Mouse (Mus musculus): ENCODE measurements around the gene Apol7a. TPM values are rescaled to one million over a fixed set of nuclear protein-coding genes. Genes with fewer than 3 reads are reported as not detected.
"Not testable (repeated sequence)": the region's sequence is repeated elsewhere in the genome, so short reads cannot be mapped to it uniquely, and the experiment has no call there.

Apol7a gene
- polyA plus RNA-seq (2014; fragmentation: Nextera tagmentation; extraction: Ambion mirVana): not detected in 2 replicates

GRCm38 (mm10) chr15:77399027-77399426 lies at the start of gene Apol7a:
Apol7a (minus strand) TSS chr15:77399110.
- 54% methylated on average over 9 of the region's 9 CpGs for WGBS
- not testable (repeated sequence) for H3K9me3 ChIP-seq (ENCODE audit: control insufficient read depth, low read length)
- DNase-seq: peak; percentile 9

DNA sequence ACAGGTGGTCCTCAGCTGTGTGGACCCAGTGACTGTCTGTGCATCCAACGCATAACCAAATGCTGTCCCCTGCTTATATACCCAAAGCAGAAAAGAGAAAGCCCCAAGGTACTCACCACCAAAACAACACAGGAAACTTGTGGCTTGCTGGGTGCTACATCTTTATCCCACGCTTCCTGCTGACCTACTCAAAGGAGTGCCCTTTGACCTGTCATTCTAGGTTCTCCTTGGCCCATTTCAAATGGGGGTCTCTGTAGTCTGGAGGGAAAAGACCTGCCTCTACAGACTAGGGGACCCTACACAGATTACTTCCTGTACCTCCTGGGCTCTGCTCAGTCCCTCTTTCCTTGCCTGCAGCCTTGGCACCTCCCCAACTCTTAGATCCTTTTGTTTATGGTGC lies 48.5 kb upstream of the Apol7a start, which contains the start of gene Apol7b:
Apol7b (minus strand) TSS at position 101 of the 400 bp plus-strand sequence.
- not testable (repeated sequence) for H3K4me1 ChIP-seq (ENCODE audit: control insufficient read depth, insufficient read depth, low read length); H3K9me3 ChIP-seq (ENCODE audit: control insufficient read depth, low read length); H3K9ac ChIP-seq (replicated peaks; ENCODE audit: low read length); H3K36me3 ChIP-seq (ENCODE audit: control insufficient read depth, insufficient read depth, low read length); H3K27ac ChIP-seq (replicated peaks; ENCODE audit: low read depth, low read length); H3K4me2 ChIP-seq (ENCODE audit: low read length); H3K4me3 ChIP-seq (replicated peaks; ENCODE audit: low read depth, low read length); H3K27me3 ChIP-seq (ENCODE audit: control insufficient read depth, insufficient read depth, low read length); DNase-seq; ATAC-seq (ENCODE audit: low FRiP score, low TSS enrichment)
- WGBS: 91% methylated on average over 2 of the region's 2 CpGs

More at GRCm38 (mm10) chr15:77399027-77399426, at the start of gene Apol7a:
- not testable (repeated sequence) for H3K4me3 ChIP-seq (replicated peaks; ENCODE audit: low read depth, low read length); H3K9ac ChIP-seq (replicated peaks; ENCODE audit: low read length); H3K4me1 ChIP-seq (ENCODE audit: control insufficient read depth, insufficient read depth, low read length); H3K36me3 ChIP-seq (ENCODE audit: control insufficient read depth, insufficient read depth, low read length); H3K27ac ChIP-seq (replicated peaks; ENCODE audit: low read depth, low read length); ATAC-seq (ENCODE audit: low FRiP score, low TSS enrichment); H3K4me2 ChIP-seq (ENCODE audit: low read length); H3K27me3 ChIP-seq (ENCODE audit: control insufficient read depth, insufficient read depth, low read length)

- H3K27ac ChIP-seq (replicated peaks; ENCODE audit: low read depth, low read length); H3K36me3 ChIP-seq (ENCODE audit: control insufficient read depth, insufficient read depth, low read length); H3K4me1 ChIP-seq (ENCODE audit: control insufficient read depth, insufficient read depth, low read length); ATAC-seq (ENCODE audit: low FRiP score, low TSS enrichment); H3K4me3 ChIP-seq (replicated peaks; ENCODE audit: low read depth, low read length); DNase-seq; H3K9ac ChIP-seq (replicated peaks; ENCODE audit: low read length); H3K4me2 ChIP-seq (ENCODE audit: low read length); H3K27me3 ChIP-seq (ENCODE audit: control insufficient read depth, insufficient read depth, low read length); H3K9me3 ChIP-seq (ENCODE audit: control insufficient read depth, low read length): not testable (repeated sequence)
- WGBS: 100% methylated on average over 1 of the region's 1 CpGs
These were observed 46.8 kb upstream of the Apol7a start for GRCm38 (mm10) chr15:77445668-77446067.

GRCm38 (mm10) chr15:77444746-77445145 lies 45.8 kb upstream of the Apol7a start:
- H3K4me3 ChIP-seq (replicated peaks; ENCODE audit: low read depth, low read length); ATAC-seq (ENCODE audit: low FRiP score, low TSS enrichment); H3K27me3 ChIP-seq (ENCODE audit: control insufficient read depth, insufficient read depth, low read length); H3K36me3 ChIP-seq (ENCODE audit: control insufficient read depth, insufficient read depth, low read length); H3K9me3 ChIP-seq (ENCODE audit: control insufficient read depth, low read length); H3K4me1 ChIP-seq (ENCODE audit: control insufficient read depth, insufficient read depth, low read length); H3K9ac ChIP-seq (replicated peaks; ENCODE audit: low read length); H3K4me2 ChIP-seq (ENCODE audit: low read length); H3K27ac ChIP-seq (replicated peaks; ENCODE audit: low read depth, low read length): not testable (repeated sequence)
- WGBS: 76% methylated on average over 8 of the region's 8 CpGs
- DNase-seq: peak; percentile 19

GRCm38 (mm10) chr15:77428690-77429448 lies 30.0 kb upstream of the Apol7a start:
- WGBS: 59% methylated on average over 8 of the region's 10 CpGs
- not testable (repeated sequence) for H3K9me3 ChIP-seq (ENCODE audit: control insufficient read depth, low read length); H3K27ac ChIP-seq (replicated peaks; ENCODE audit: low read depth, low read length); H3K9ac ChIP-seq (replicated peaks; ENCODE audit: low read length); DNase-seq; H3K4me2 ChIP-seq (ENCODE audit: low read length); ATAC-seq (ENCODE audit: low FRiP score, low TSS enrichment); H3K4me3 ChIP-seq (replicated peaks; ENCODE audit: low read depth, low read length); H3K4me1 ChIP-seq (ENCODE audit: control insufficient read depth, insufficient read depth, low read length); H3K36me3 ChIP-seq (ENCODE audit: control insufficient read depth, insufficient read depth, low read length); H3K27me3 ChIP-seq (ENCODE audit: control insufficient read depth, insufficient read depth, low read length)

DNA sequence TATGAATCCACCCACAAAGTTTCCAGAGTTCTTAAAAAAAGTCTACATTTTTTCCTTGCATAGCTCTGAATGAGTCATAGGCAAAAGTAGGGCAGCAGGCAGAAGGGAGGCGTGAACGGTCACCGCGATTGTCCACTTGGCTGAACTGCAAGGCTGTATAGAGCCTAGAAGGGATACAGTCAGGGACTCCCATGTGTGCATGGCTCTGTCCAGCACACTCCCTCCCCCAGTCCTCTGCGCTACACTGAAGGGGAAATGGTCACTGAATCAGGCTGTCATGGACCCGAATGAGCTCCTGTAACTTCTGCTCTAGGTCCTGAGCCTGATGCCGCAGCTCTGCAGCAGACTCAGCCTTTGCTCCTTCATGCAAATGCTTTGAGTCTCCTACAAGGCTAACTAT lies 24.0 kb upstream of the Apol7a start:
- not testable (repeated sequence) for H3K27me3 ChIP-seq (ENCODE audit: control insufficient read depth, insufficient read depth, low read length)

DNA sequence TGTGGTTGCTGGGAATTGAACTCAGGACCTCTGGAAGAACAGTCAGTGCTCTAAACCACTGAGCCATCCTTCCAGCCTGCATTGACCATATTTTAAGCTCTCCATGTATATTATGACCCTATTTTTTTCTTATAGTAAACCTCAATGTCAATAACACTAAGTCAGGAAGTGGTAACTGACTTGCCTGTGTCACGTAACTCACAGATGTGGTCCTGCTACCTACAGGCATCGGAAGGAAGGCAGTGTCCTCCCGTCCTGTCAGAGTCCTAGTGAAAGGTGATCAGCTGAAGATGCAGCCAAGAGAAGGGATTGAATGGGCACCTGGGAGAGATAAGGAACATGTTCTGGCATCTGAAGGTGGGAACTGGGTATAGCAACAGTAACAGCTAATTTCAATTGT lies 20.7 kb upstream of the Apol7a start:
- not testable (repeated sequence) for H3K27ac ChIP-seq (replicated peaks; ENCODE audit: low read depth, low read length); ATAC-seq (ENCODE audit: low FRiP score, low TSS enrichment)

More for the DNA sequence above, 24.0 kb upstream of the Apol7a start:
- H3K4me2 ChIP-seq (ENCODE audit: low read length); DNase-seq; H3K9me3 ChIP-seq (ENCODE audit: control insufficient read depth, low read length); H3K4me1 ChIP-seq (ENCODE audit: control insufficient read depth, insufficient read depth, low read length); H3K36me3 ChIP-seq (ENCODE audit: control insufficient read depth, insufficient read depth, low read length); H3K27ac ChIP-seq (replicated peaks; ENCODE audit: low read depth, low read length); ATAC-seq (ENCODE audit: low FRiP score, low TSS enrichment); H3K4me3 ChIP-seq (replicated peaks; ENCODE audit: low read depth, low read length); H3K9ac ChIP-seq (replicated peaks; ENCODE audit: low read length): not testable (repeated sequence)
- 89% methylated on average over 3 of the region's 7 CpGs for WGBS

GRCm38 (mm10) chr15:77416655-77417333 lies 17.9 kb upstream of the Apol7a start:
- WGBS: 32% methylated on average over 2 of the region's 10 CpGs
- ATAC-seq (ENCODE audit: low FRiP score, low TSS enrichment); H3K4me3 ChIP-seq (replicated peaks; ENCODE audit: low read depth, low read length): not testable (repeated sequence)

More for the DNA sequence above, 20.7 kb upstream of the Apol7a start:
- H3K9me3 ChIP-seq (ENCODE audit: control insufficient read depth, low read length); H3K4me3 ChIP-seq (replicated peaks; ENCODE audit: low read depth, low read length); H3K36me3 ChIP-seq (ENCODE audit: control insufficient read depth, insufficient read depth, low read length); H3K9ac ChIP-seq (replicated peaks; ENCODE audit: low read length); H3K27me3 ChIP-seq (ENCODE audit: control insufficient read depth, insufficient read depth, low read length); DNase-seq; H3K4me2 ChIP-seq (ENCODE audit: low read length); H3K4me1 ChIP-seq (ENCODE audit: control insufficient read depth, insufficient read depth, low read length): not testable (repeated sequence)
- no CpG with 5 or more reads among the region's 3 CpGs for WGBS

More at GRCm38 (mm10) chr15:77416655-77417333, 17.9 kb upstream of the Apol7a start:
- H3K4me1 ChIP-seq (ENCODE audit: control insufficient read depth, insufficient read depth, low read length); H3K27me3 ChIP-seq (ENCODE audit: control insufficient read depth, insufficient read depth, low read length); H3K9ac ChIP-seq (replicated peaks; ENCODE audit: low read length); H3K27ac ChIP-seq (replicated peaks; ENCODE audit: low read depth, low read length); H3K4me2 ChIP-seq (ENCODE audit: low read length); H3K9me3 ChIP-seq (ENCODE audit: control insufficient read depth, low read length); DNase-seq; H3K36me3 ChIP-seq (ENCODE audit: control insufficient read depth, insufficient read depth, low read length): not testable (repeated sequence)
